10 mouse cellular contexts compared by ENCODE assay signal in genomic region chr17:9763110-9763509, GRCm38 (mm10).
DNase-seq lines count a peak whose midpoint lies in the region; ATAC-seq and TF ChIP-seq lines count a peak whose summit lies in the region.
"Had no signal": no experiment of that assay in that cellular context is flagged by ENCODE, and none has a peak within 500 bp of the region (broad histone marks: within the 10 kb centered on the region; RNA-seq: fewer than 3 reads in every experiment).

No protein-coding gene starts in this region.

- H3K9me3 ChIP-seq in forebrain, embryonic 14.5 days (replicated peaks; ENCODE audit: control insufficient read depth, low read length): no peaks in the 10 kb centered on the region
- no peaks in the 10 kb centered on the region for H3K9me3 ChIP-seq in midbrain, embryonic 11.5 days (ENCODE audit: control insufficient read depth, low read length)
- no peaks in the 10 kb centered on the region for H3K9me3 ChIP-seq in heart, embryonic 12.5 days (replicated peaks)

- peak overlapping the region; percentile 66 for H3K4me2 ChIP-seq in forebrain, embryonic 14.5 days (ENCODE audit: low read length)
- peak overlapping the region; percentile 47 for H3K4me2 ChIP-seq in midbrain, embryonic 11.5 days
- H3K4me2 ChIP-seq in heart, embryonic 12.5 days: no peak overlapping the region

- no peak for DNase-seq in heart, adult 2 months
- no peak for DNase-seq in heart, postnatal 14 days
- peak; percentile 77 for DNase-seq in forebrain, embryonic 14.5 days (ENCODE audit: low spot score)
- DNase-seq in midbrain, embryonic 11.5 days (ENCODE audit: low spot score, missing footprints): peak; percentile 97
- DNase-seq in retina, embryonic 14.5 days (ENCODE audit: low spot score): peak; percentile 92
- no peak for DNase-seq in cerebellum, postnatal 25 days
- DNase-seq in thymus, postnatal 4 days: no peak
- DNase-seq: cerebellum, adult 18-20 months; kidney, adult 18-20 months had no signal

- no peak for TF ChIP-seq EP300 in heart, adult 2 months (IDR thresholded peaks at IDR 0.05; ENCODE audit: insufficient read depth, low read depth, low read length)

- H3K27me3 ChIP-seq in heart, adult 2 months (ENCODE audit: control insufficient read depth, insufficient read depth, low read length): no peaks in the 10 kb centered on the region
- H3K27me3 ChIP-seq in forebrain, embryonic 14.5 days (replicated peaks; ENCODE audit: control insufficient read depth, insufficient read depth, low read length): no peaks in the 10 kb centered on the region
- no peaks in the 10 kb centered on the region for H3K27me3 ChIP-seq in midbrain, embryonic 11.5 days (ENCODE audit: control insufficient read depth, insufficient read depth, low read length)
- H3K27me3 ChIP-seq in heart, embryonic 12.5 days (replicated peaks): no peaks in the 10 kb centered on the region

- H3K9ac ChIP-seq in heart, adult 2 months (ENCODE audit: low read depth, low read length): no peak overlapping the region
- H3K9ac ChIP-seq in forebrain, embryonic 14.5 days (ENCODE audit: low read length): no peak overlapping the region
- H3K9ac ChIP-seq in midbrain, embryonic 11.5 days (ENCODE audit: low read length): no peak overlapping the region; the same call in 1 of the 2 replicates
- no peak overlapping the region for H3K9ac ChIP-seq in heart, embryonic 12.5 days

- H3K36me3 ChIP-seq in heart, adult 2 months (ENCODE audit: control insufficient read depth, insufficient read depth, low read length): peaks cover 2% of the 10 kb centered on the region; the same call in 1 of the 2 replicates
- no peaks in the 10 kb centered on the region for H3K36me3 ChIP-seq in forebrain, embryonic 14.5 days (ENCODE audit: control insufficient read depth, insufficient read depth, low read length)
- H3K36me3 ChIP-seq in midbrain, embryonic 11.5 days (ENCODE audit: control insufficient read depth, insufficient read depth, low read length): no peaks in the 10 kb centered on the region
- no peaks in the 10 kb centered on the region for H3K36me3 ChIP-seq in heart, embryonic 12.5 days

- whole genome bisulfite sequencing in heart, adult 2 months: 48% methylated on average over 9 of the region's 9 CpGs
- 3% methylated on average over 9 of the region's 9 CpGs for WGBS in forebrain, embryonic 14.5 days
- 6% methylated on average over 9 of the region's 9 CpGs for WGBS in midbrain, embryonic 11.5 days
- 37% methylated on average over 9 of the region's 9 CpGs for WGBS in heart, embryonic 12.5 days

- peaks cover 13% of the 10 kb centered on the region for H3K4me1 ChIP-seq in heart, adult 2 months (ENCODE audit: control insufficient read depth, insufficient read depth, low read length)
- H3K4me1 ChIP-seq in forebrain, embryonic 14.5 days (ENCODE audit: control insufficient read depth, insufficient read depth, low read length): peaks cover 32% of the 10 kb centered on the region
- peaks cover 54% of the 10 kb centered on the region for H3K4me1 ChIP-seq in midbrain, embryonic 11.5 days (ENCODE audit: control insufficient read depth, insufficient read depth, low read length)
- peaks cover 36% of the 10 kb centered on the region for H3K4me1 ChIP-seq in heart, embryonic 12.5 days (replicated peaks)

- intact Hi-C loops in heart, adult 2 months (cut with DNase I): loop anchor here (2.0 kb wide), 1 partner anchor 186 kb away; no protein-coding TSS in a partner anchor
- intact Hi-C loops in heart, postnatal 14 days (cut with DNase I): no loop called here

- ATAC-seq in forebrain, embryonic 14.5 days: no peak
- ATAC-seq in midbrain, embryonic 11.5 days (ENCODE audit: low FRiP score): peak; percentile 17; the same call in 1 of the 2 replicates
- no peak for ATAC-seq in heart, embryonic 12.5 days (ENCODE audit: insufficient number of reproducible peaks, low FRiP score)

- no peak for TF ChIP-seq POLR2A in heart, adult 2 months (IDR thresholded peaks at IDR 0.05; ENCODE audit: insufficient read depth, low read depth, low read length)

- H3K27ac ChIP-seq in heart, adult 2 months: peak overlapping the region; percentile 4; the same call in 1 of the 2 replicates
- H3K27ac ChIP-seq in forebrain, embryonic 14.5 days (ENCODE audit: low read depth, low read length): peak overlapping the region; percentile 90; the same call in 1 of the 2 replicates
- H3K27ac ChIP-seq in midbrain, embryonic 11.5 days (ENCODE audit: low read depth, low read length): peak overlapping the region; percentile 67; the same call in 1 of the 2 replicates
- no peak overlapping the region for H3K27ac ChIP-seq in heart, embryonic 12.5 days (ENCODE audit: poor library complexity, severe bottlenecking)

- TF ChIP-seq CTCF in heart, adult 2 months (IDR thresholded peaks at IDR 0.05): no peak

- no peaks in the 10 kb centered on the region for H3K79me2 ChIP-seq in heart, adult 2 months (replicated peaks; ENCODE audit: control insufficient read depth, insufficient read depth, low read length)

- H3K4me3 ChIP-seq in heart, adult 2 months: no peak overlapping the region
- H3K4me3 ChIP-seq in forebrain, embryonic 14.5 days (ENCODE audit: low read depth, low read length): no peak overlapping the region
- H3K4me3 ChIP-seq in midbrain, embryonic 11.5 days (ENCODE audit: low read depth, low read length): no peak overlapping the region
- no peak overlapping the region for H3K4me3 ChIP-seq in heart, embryonic 12.5 days

Comparison
In these comparisons a context has a peak if more than half of its experiments do, and no peak if none do; other contexts are left out.
1. DNase-seq: peak in forebrain, embryonic 14.5 days (single experiment), midbrain, embryonic 11.5 days (single experiment) and retina, embryonic 14.5 days (single experiment); none in heart, adult 2 months (0 of 2), heart, postnatal 14 days (0 of 2), cerebellum, postnatal 25 days (0 of 2) and thymus, postnatal 4 days (single experiment).